Mouse (Mus musculus): ENCODE data around the gene Pde4d.

Gene Pde4d

DNA sequence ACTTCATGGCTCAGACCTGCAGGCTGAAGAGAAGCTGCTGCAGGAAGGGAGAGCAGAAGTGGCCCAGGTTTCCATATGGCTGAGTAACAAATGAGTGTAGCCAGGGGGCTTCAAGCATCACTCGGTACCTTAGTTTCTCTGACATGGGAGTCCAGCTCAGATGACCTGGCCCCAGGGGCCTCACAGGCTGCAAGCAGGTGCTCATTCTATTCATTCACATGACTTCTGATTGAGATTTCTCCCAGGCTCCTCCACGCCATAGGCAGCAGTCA, 719.5 kb downstream of the Pde4d start:
- in situ Hi-C loops (cut with MboI, MseI), result no loop called here

- in situ Hi-C loops (cut with MboI, MseI), result no loop called here
These were observed 721.9 kb downstream of the Pde4d start for GRCm38 (mm10) chr13:109171688-109172087.

- in situ Hi-C loops (cut with MboI, MseI), result no loop called here
These were observed 725.5 kb downstream of the Pde4d start for GRCm38 (mm10) chr13:109175281-109175680.

DNA sequence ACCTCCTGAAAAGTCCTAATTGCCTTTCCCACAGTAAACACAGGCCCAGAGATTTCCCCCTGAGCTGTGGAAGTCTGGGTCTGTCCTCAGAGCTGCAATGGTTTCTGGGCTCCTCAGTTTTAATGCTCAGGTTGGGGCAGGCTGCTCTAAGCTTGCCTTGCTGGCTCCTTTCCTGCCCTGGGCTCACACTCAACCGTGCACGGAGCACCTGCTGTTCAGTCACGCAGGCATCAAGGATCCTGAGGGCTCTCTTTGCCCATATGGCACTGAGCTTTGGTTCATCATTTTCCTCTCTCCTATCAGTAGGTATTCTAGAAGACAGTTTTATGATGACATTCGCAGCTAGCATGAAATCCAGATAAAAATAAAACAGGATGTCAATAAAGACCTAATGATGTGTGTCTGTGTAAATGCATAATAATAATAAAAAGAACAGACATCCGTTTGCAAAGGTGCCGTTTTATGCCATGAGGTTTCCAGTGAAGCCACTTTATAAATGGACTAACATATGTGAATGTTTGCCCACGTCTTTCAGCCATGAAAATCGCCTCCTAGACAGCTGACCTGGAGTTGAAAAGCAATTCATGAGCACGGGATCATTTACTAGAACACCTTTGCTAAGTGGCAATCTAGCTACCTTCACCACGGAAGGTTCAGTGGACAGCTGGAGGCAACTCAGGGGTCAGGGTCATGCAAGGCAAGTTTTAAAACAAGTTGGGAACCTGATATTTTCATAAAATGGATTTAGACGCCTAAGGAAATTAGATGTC, 726.3 kb downstream of the Pde4d start:
- in situ Hi-C loops (cut with MboI, MseI), result no loop called here

DNA sequence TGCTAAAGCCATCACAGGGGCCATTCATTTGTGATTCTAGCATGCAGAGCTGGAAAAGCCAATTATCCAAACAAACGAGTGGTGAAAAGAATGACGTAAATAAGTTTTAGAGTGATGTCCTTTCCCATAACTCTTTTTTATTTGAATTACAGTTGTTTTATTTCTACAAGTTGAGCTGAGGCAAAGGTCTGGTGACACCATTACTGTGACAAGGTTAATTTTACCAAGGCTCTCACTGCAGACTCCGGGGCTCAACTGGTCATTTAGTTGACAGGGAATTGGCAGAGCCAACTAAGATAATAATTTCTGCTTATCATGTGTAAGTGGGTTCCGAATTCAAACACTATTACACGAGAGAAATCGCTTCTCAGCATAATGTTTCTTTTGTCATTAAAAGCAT, 731.6 kb downstream of the Pde4d start:
- in situ Hi-C loops (cut with MboI, MseI), result no loop called here

- in situ Hi-C loops (cut with MboI, MseI), result no loop called here
These were observed 740.9 kb downstream of the Pde4d start for GRCm38 (mm10) chr13:109190652-109191051.

DNA sequence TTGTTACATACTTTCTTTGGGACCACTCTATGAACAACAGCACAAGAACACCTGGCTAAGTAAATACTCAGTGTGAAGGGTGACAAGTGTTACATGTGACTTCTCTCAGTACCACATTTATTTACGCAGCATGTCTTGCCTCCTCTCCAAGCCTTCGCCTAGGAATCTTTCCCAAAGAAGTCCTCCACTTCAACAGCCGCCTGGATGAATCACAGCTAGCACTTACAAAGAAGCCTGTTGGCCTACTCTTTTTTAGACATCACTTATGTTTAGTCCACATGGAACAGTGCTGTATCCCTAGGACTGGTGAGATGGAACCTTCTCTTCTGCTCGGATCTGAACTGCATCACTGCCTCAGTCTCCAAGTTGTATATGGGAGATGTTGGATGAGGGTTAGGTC, 741.4 kb downstream of the Pde4d start:
- in situ Hi-C loops (cut with MboI, MseI), result no loop called here

DNA sequence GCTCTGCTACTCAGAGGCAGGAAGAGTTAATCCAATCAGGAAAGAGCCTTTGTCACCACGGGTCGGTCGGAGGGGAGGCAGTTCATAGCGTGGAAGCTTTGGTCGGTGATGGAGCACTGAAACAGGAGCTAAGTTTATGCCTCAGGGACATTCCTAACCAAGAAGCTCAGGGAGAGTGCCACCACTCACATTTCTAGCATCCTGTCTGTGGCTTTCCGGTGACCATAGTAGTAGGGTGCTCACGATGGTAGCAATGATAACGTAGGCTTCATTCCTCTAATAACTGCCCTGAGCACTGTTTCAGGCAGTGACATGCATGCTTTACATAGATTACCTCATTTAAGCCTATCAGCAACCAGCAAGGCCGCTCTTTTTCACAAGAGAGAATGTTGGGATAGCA, 755.8 kb downstream of the Pde4d start:
- in situ Hi-C loops (cut with MboI, MseI), result loop anchor here (5.0 to 25.0 kb wide), 2 partner anchors 323 to 968 kb away; no protein-coding TSS in a partner anchor

DNA sequence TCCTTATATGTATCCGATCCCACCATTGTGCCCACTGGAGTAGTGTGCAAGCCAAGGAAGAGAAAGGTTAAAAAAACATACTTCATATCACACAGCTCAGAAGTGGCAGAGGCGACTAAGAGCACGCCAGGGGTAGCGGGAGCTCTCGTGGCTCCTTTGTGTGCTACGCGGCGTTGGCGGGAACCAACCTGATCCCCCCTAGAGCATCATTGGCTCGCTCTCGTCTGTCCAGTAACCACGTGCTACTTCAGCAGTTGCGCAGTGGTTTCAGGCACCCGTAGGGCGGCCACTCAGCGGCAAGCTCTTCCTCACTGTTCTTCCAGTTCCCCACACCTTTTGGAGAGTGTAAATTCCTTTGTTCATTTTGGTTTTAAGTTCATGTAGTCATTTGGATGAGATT, 758.9 kb downstream of the Pde4d start:
- in situ Hi-C loops (cut with MboI, MseI), result loop anchor here (5.0 to 25.0 kb wide), 2 partner anchors 326 to 971 kb away; no protein-coding TSS in a partner anchor

DNA sequence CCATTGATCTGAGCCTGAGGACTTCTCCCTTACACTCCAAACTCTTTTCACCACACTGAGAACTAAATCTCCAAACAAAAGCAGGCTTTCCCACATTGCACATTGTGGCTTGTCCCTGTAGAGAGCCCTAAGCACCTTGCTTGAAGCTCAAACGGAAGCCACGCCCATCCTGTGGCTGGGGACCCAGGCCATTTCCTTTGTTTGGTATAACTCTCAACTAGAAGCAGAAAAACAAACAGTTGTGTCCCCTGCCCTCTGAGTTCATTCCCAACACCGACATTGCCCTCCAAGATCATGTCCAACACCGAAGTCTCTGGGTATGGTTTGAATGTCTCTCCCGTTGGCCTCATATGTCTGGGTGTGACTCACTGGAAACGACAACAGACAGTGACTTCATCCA, 759.7 kb downstream of the Pde4d start:
- in situ Hi-C loops (cut with MboI, MseI), result loop anchor here (5.0 to 25.0 kb wide), 2 partner anchors 327 to 972 kb away; no protein-coding TSS in a partner anchor

- in situ Hi-C loops (cut with MboI, MseI), result loop anchor here (5.0 to 25.0 kb wide), 2 partner anchors 863 to 973 kb away; no protein-coding TSS in a partner anchor
These were observed 760.7 kb downstream of the Pde4d start for GRCm38 (mm10) chr13:109210403-109210802.

DNA sequence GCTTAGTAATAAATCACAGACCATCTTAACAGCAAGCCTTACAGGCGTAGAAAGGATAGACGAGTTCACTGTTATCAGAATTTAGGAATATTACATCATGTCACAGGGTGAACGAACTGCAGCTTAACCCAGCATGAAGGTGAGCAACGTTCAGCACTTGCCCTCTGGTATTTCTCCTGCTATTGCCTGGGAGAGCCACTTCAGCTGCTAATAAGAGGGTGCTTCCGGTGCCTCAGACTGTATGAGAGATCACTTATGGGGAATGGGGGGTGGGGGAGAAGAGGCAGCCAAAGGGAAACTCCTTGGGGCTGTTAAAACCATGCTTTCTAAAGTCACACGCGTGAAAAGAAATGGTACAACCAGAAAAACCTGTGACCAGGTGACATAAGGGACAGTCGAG, 761.7 kb downstream of the Pde4d start:
- in situ Hi-C loops (cut with MboI, MseI), result loop anchor here (5.0 to 25.0 kb wide), 2 partner anchors 864 to 974 kb away; no protein-coding TSS in a partner anchor

DNA sequence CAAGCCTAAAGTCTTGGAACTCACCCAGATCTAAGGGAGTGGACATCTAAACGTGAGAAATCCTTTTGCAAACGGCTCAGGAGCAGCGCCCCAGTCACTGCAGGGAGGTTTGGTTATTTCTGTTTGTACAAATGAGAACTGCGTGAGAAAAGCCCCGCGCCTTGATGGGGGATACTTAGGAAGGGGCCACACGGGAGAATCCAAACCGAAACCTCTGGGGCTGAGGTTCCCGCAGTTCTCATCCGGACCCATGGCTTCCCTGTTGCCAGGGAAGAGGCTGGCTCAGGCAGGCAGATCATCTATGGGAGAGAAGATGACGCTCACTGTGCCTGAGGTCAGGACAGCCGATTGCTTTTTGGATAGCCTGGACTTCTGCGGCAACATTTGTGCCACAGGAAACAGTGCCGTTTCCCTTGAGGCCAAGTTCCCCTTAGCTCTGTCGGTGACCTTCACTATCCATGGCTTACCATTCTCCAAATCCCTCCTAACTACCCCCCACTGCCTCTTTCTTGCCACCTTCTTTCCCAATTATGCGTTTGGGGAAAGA, 762.3 kb downstream of the Pde4d start:
- in situ Hi-C loops (cut with MboI, MseI), result loop anchor here (5.0 to 25.0 kb wide), 2 partner anchors 865 to 975 kb away; no protein-coding TSS in a partner anchor

DNA sequence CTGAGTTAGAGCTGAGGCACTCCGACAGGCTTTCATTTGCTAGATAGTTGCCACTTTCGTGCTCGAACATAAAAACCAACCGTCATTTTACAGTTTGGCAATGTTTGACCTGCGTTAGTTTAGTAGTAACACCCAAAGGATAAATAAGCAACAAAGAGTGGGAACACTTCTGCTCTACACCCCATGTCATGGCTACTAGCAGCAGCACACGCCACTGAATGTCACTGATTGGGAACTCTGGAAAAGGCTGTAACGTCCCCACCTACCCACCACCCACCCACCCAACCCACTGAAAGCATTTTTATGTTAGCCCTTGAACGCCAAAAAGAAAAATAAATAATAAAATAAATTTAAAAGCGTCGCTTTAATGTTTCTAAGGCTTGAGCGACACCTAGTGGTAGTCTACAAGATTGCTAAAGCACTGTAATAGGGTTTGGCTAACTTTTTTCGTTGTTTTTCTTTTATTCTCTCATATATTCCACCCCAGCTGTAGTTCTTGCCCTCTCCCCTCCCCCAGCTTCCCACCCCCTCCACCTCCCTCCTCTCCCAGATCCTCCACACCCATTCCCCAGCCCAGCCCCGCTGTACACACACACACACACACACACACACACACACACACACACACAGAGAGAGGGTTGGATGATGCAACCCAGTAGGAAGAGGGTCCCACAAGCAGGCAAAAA, 763.2 kb downstream of the Pde4d start:
- in situ Hi-C loops (cut with MboI, MseI), result loop anchor here (5.0 to 25.0 kb wide), 2 partner anchors 866 to 976 kb away; no protein-coding TSS in a partner anchor

- in situ Hi-C loops (cut with MboI, MseI), result loop anchor here (25.0 kb wide), 1 partner anchor 982 kb away; no protein-coding TSS in a partner anchor
These were observed 769.4 kb downstream of the Pde4d start for GRCm38 (mm10) chr13:109219019-109219725.

- in situ Hi-C loops (cut with MboI, MseI), result loop anchor here (25.0 kb wide), 3 partner anchors 508 to 783 kb away; no protein-coding TSS in a partner anchor
These were observed 779.3 kb downstream of the Pde4d start for GRCm38 (mm10) chr13:109228967-109229617.

GRCm38 (mm10) chr13:109229618-109230334, 780.0 kb downstream of the Pde4d start:
- in situ Hi-C loops (cut with MboI, MseI), result loop anchor here (10.0 to 25.0 kb wide), 4 partner anchors 115 to 783 kb away; no protein-coding TSS in a partner anchor

GRCm38 (mm10) chr13:109230335-109230987, 780.7 kb downstream of the Pde4d start:
- in situ Hi-C loops (cut with MboI, MseI), result loop anchor here (10.0 to 25.0 kb wide), 4 partner anchors 114 to 782 kb away; no protein-coding TSS in a partner anchor

DNA sequence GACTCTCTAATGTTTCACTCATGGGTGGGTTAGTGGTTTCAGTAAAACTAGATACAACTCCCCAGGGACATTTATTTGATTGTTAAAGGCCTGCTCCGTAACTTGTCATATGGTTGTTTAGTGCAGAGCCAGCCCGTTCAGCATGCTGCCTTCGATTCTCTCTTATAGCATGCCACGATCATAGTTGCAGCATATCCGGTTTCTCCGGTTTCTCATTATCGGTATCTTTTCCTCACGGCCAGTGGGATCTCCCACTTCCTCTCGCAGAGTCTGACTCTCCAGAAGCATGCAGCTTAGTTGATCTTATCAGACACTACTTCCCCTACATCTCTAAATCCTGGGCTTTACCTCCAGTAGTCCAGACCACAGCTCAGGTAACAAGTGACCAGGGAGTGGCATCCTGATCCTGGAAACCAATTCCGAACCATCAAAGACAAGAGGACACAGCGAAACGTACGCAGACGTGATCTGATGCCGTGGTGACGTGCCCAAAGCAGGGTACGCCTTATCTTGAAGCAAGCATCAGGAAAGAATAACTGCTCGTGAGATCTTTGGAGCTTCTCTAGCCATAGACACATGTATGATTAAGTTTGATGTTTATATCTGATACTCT, 782.2 kb downstream of the Pde4d start:
- in situ Hi-C loops (cut with MboI, MseI), result loop anchor here (10.0 to 25.0 kb wide), 4 partner anchors 113 to 780 kb away; no protein-coding TSS in a partner anchor

Measured in regulatory T cell (primary cell).